Mouse (Mus musculus) left cerebral cortex, adult 2 months (tissue): ENCODE data around the gene Tox2. TPM values are rescaled to one million over a fixed set of nuclear protein-coding genes. Genes with fewer than 3 reads are reported as not detected.
A peak's percentile ranks its signal among the peaks of the same experiment; 100 is the strongest.

Experiments
- DNase-seq, 2 experiments: peaks; one replicate each; pipeline ENCODE4 v3.0.0; 2021 to 2022; ENCODE audit warnings: low spot score in 2 of 2, mixed read lengths in 1 of 2; ENCODE audit errors: extremely low spot score in 1 of 2
- H3K27ac ChIP-seq: fragments of 200-600 bp; 2 replicates; pipeline ENCODE4 v1.8.1; 2022
- H3K4me3 ChIP-seq: fragments of 200-600 bp; 2 replicates; pipeline ENCODE4 v1.8.1; 2022
- CTCF ChIP-seq: fragments of 200-600 bp; IDR thresholded peaks from 2 replicates; pipeline ENCODE4 v1.8.1; 2022; ENCODE audit warnings: antibody characterized with exemption, mild to moderate bottlenecking, moderate library complexity
- intact Hi-C: fragments of 180-260 bp; cut with DNase I; formaldehyde crosslinking; loops from one replicate; pipeline ENCODE4 v1.15.1; 2025
- total RNA-seq, 2 experiments: library from RNA; stranded (reverse); gene quantifications; 2 replicates each; pipeline ENCODE4 v1.2.3; 2021

Gene Tox2
- total RNA-seq, 2 experiments from 2014 or later, result 27.8 to 28.4 TPM

- peak; percentile 42 for TF ChIP-seq CTCF
- intact Hi-C loops, result loop anchor here (5.0 kb wide), 1 partner anchor 100 kb away; no protein-coding TSS in a partner anchor
- DNase-seq, result no peak
- Histone ChIP-seq H3K4me3 (no peak overlapping the region), H3K27ac (no peak overlapping the region)
Measured at GRCm38 (mm10) chr2:163207315-163207714, 4.4 kb downstream of the Tox2 start.

GRCm38 (mm10) chr2:163209139-163209538 is 6.2 kb downstream of the Tox2 start:
- intact Hi-C loops, result loop anchor here (5.0 kb wide), 1 partner anchor 98 kb away; no protein-coding TSS in a partner anchor
- TF ChIP-seq CTCF, result no peak
- H3K4me3 ChIP-seq, result no peak overlapping the region
- peak; percentile 60 to 66 for DNase-seq
- H3K27ac ChIP-seq, result no peak overlapping the region

GRCm38 (mm10) chr2:163213085-163213484 is 10.2 kb downstream of the Tox2 start:
- intact Hi-C loops, result no loop called here
- no peak for DNase-seq
- H3K4me3 ChIP-seq, result no peak overlapping the region
- TF ChIP-seq CTCF, result no peak
- H3K27ac ChIP-seq, result no peak overlapping the region

- no peak for DNase-seq
- intact Hi-C loops, result no loop called here
Measured at GRCm38 (mm10) chr2:163218095-163218494, 15.2 kb downstream of the Tox2 start.

GRCm38 (mm10) chr2:163218571-163218970 is 15.6 kb downstream of the Tox2 start:
- no peak overlapping the region for H3K27ac ChIP-seq
- intact Hi-C loops, result no loop called here
- no peak overlapping the region for H3K4me3 ChIP-seq
- DNase-seq, result no peak
- no peak for TF ChIP-seq CTCF

More at GRCm38 (mm10) chr2:163218095-163218494, 15.2 kb downstream of the Tox2 start:
- H3K4me3 ChIP-seq, result no peak overlapping the region
- H3K27ac ChIP-seq, result no peak overlapping the region
- no peak for TF ChIP-seq CTCF

GRCm38 (mm10) chr2:163219447-163219846 is 16.5 kb downstream of the Tox2 start:
- no peak overlapping the region for H3K27ac ChIP-seq
- no peak for TF ChIP-seq CTCF
- no peak overlapping the region for H3K4me3 ChIP-seq
- intact Hi-C loops, result no loop called here
- DNase-seq, result no peak

- TF ChIP-seq CTCF, result no peak
- no peak overlapping the region for H3K27ac ChIP-seq
- H3K4me3 ChIP-seq, result no peak overlapping the region
- intact Hi-C loops, result no loop called here
- DNase-seq, result no peak
Measured at GRCm38 (mm10) chr2:163220706-163221105, 17.8 kb downstream of the Tox2 start.

GRCm38 (mm10) chr2:163225302-163225701 is 22.4 kb downstream of the Tox2 start:
- no peak for DNase-seq
- TF ChIP-seq CTCF, result no peak
- peak overlapping the region; percentile 36; the same call in 1 of the 2 replicates for H3K27ac ChIP-seq
- intact Hi-C loops, result no loop called here
- H3K4me3 ChIP-seq, result peak overlapping the region; percentile 7; the same call in 1 of the 2 replicates

- intact Hi-C loops, result no loop called here
- DNase-seq, result no peak
- Histone ChIP-seq H3K27ac (no peak overlapping the region), H3K4me3 (no peak overlapping the region)
- TF ChIP-seq CTCF, result no peak
Measured at GRCm38 (mm10) chr2:163229050-163229449, 26.1 kb downstream of the Tox2 start.

- no peak overlapping the region for H3K4me3 ChIP-seq
- intact Hi-C loops, result no loop called here
- no peak for DNase-seq
- no peak for TF ChIP-seq CTCF
- no peak overlapping the region for H3K27ac ChIP-seq
Measured at GRCm38 (mm10) chr2:163231781-163232534, 29.0 kb downstream of the Tox2 start.

GRCm38 (mm10) chr2:163233666-163234065 is 30.7 kb downstream of the Tox2 start:
- H3K27ac ChIP-seq, result no peak overlapping the region

GRCm38 (mm10) chr2:163236057-163236456 is 33.1 kb downstream of the Tox2 start:
- no peak overlapping the region for H3K27ac ChIP-seq
- H3K4me3 ChIP-seq, result no peak overlapping the region
- TF ChIP-seq CTCF, result no peak
- intact Hi-C loops, result no loop called here
- DNase-seq, result no peak

More at GRCm38 (mm10) chr2:163233666-163234065, 30.7 kb downstream of the Tox2 start:
- no peak for TF ChIP-seq CTCF
- H3K4me3 ChIP-seq, result no peak overlapping the region
- intact Hi-C loops, result no loop called here
- DNase-seq, result no peak
